Mouse (Mus musculus): ENCODE measurements around the gene Cers6. TPM values are rescaled to one million over a fixed set of nuclear protein-coding genes. Genes with fewer than 3 reads are reported as not detected.

Cers6 gene
- polyA plus RNA-seq, 1 experiment from 2014 or later: 55.3 TPM

DNA sequence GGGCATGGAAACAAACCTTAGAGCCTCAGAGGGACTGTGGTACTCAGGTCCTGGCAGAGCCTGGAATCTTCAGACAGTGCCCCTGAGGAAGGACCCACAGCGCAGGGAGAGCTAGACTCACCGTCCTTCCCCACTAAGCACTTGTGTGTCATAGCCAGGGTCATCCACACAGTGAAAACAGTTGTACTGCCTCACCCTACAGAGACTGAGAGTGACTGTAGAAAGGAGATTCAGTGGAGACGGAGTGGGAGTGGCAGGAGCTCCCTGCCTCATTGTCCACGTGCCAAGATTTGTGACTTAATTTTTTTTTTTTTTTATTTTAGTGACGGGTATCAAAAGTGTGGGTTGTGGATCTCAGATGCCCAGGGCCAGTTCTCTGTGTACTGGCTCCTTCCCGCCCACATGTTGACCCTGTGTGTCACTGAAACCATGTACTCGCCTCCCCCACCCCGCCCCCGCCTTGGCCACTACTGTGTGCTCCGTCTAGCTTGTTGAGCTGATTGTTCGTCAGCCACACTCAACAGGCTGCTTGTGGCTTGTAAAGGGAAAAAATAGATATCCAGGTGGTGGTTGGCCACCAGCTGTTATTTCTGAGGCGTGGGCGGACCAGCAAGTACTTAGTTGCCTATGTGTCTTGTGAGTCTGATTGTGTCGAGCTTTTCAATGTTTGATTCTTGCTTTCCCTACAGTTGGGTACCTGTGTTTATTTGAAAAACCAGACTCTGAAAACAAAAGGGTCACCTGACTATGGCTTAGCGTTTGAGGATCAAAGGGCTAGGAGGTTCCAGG is 12.6 kb downstream of the Cers6 start:
- Histone ChIP-seq H3K9me3 (replicated peaks; ENCODE audit: control insufficient read depth, low read length, poor library complexity, severe bottlenecking) (no peaks in the 10 kb centered on the region), H3K36me3 (ENCODE audit: control insufficient read depth, insufficient read depth, low read length) (no peaks in the 10 kb centered on the region; the same call in 1 of the 2 replicates), H3K4me1 (ENCODE audit: control insufficient read depth, insufficient read depth, low read length) (0 out of 2 replicates have a peak, but pooled peaks cover 2% of the 10 kb centered on the region), H3K9ac (ENCODE audit: low read depth, low read length) (no peak overlapping the region), H3K27ac (ENCODE audit: low read length) (no peak overlapping the region), H3K27me3 (ENCODE audit: control insufficient read depth, insufficient read depth, low read depth, low read length) (no peaks in the 10 kb centered on the region), H3K4me2 (ENCODE audit: low read length) (no peak overlapping the region), H3K4me3 (ENCODE audit: low read depth, low read length) (no peak overlapping the region)
- WGBS: 67% methylated on average over 15 of the region's 15 CpGs
- ATAC-seq: no peak; the same call in 1 of the 2 replicates

DNA sequence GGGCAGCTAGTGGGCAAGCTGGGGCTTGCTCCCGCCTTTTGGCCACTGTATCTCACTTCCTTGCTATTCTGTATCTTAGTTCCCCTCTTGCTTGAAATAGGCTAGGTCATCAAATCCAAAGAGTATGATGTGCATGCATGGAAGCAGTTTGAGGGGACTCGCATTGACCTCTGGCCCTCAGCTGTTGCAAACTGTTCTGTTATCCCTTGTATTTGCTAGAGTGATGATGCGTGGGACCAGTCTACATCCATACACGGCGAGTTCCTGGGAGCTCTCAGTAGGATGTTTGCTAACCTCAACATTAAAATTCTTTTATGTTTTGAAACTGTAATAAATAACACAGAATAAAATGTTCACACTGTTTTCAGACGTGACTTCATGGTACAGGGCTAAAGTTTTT is 13.3 kb downstream of the Cers6 start:
- H3K4me3 ChIP-seq (ENCODE audit: low read depth, low read length): no peak overlapping the region
- no peaks in the 10 kb centered on the region for H3K27me3 ChIP-seq (ENCODE audit: control insufficient read depth, insufficient read depth, low read depth, low read length)
- H3K9ac ChIP-seq (ENCODE audit: low read depth, low read length): no peak overlapping the region
- H3K9me3 ChIP-seq (replicated peaks; ENCODE audit: control insufficient read depth, low read length, poor library complexity, severe bottlenecking): no peaks in the 10 kb centered on the region
- no peak overlapping the region for H3K4me2 ChIP-seq (ENCODE audit: low read length)
- no peak for ATAC-seq
- H3K27ac ChIP-seq (ENCODE audit: low read length): no peak overlapping the region
- 0 out of 2 replicates have a peak, but pooled peaks cover 2% of the 10 kb centered on the region for H3K4me1 ChIP-seq (ENCODE audit: control insufficient read depth, insufficient read depth, low read length)
- no peaks in the 10 kb centered on the region; the same call in 1 of the 2 replicates for H3K36me3 ChIP-seq (ENCODE audit: control insufficient read depth, insufficient read depth, low read length)
- WGBS: 91% methylated on average over 6 of the region's 6 CpGs

DNA sequence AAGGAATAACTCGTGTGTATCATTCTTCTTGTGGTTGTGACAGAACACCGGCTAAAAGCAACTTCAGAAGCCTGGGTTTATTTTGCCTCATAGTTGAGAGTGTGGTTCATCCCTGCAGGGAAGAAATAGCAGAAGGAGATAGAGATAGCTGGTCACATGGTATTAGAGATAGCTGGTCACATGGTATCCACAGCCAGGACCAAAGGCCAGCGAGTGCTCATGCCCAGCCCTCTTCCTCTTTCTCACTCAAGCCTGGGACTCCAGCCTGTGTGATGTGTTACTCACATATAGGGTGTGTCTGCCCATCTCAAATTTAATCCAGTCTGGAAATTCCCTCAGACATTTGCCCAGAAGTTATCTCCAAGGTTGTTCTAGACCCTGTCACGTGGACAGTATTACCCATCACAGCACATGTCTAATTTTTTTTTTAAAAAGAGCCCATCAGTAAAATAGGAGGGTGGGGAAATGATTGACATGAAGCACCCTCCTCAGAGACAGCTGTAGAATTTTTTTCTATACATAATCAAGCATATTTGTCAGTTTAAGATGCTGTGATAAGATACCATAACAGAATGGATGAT is 17.9 kb downstream of the Cers6 start:
- Histone ChIP-seq H3K4me1 (ENCODE audit: control insufficient read depth, insufficient read depth, low read length) (no peaks in the 10 kb centered on the region), H3K9ac (ENCODE audit: low read depth, low read length) (no peak overlapping the region), H3K9me3 (replicated peaks; ENCODE audit: control insufficient read depth, low read length, poor library complexity, severe bottlenecking) (no peaks in the 10 kb centered on the region), H3K36me3 (ENCODE audit: control insufficient read depth, insufficient read depth, low read length) (no peaks in the 10 kb centered on the region; the same call in 1 of the 2 replicates), H3K4me3 (ENCODE audit: low read depth, low read length) (no peak overlapping the region), H3K4me2 (ENCODE audit: low read length) (no peak overlapping the region), H3K27me3 (ENCODE audit: control insufficient read depth, insufficient read depth, low read depth, low read length) (no peaks in the 10 kb centered on the region), H3K27ac (ENCODE audit: low read length) (no peak overlapping the region)
- no peak for ATAC-seq
- WGBS: 95% methylated on average over 4 of the region's 4 CpGs

DNA sequence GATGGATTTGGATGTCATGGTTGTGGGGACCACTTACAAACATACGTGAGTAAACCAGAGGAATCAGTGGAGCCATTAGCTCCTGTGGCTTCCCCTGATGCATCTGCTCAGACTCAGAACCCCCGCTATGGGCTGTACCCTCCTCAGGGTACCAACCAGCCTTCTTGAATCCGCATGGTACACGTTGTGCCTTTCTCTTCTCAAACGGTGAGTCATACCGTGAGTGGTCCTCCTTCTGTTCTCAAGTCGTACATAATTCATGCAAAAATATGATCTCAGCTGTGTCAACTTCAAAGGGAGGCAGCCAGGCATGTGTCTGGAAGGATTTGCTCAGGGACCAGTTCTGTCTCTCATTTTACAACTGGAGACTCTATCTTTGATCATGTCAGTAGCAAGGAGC is 23.3 kb downstream of the Cers6 start:
- H3K4me2 ChIP-seq (ENCODE audit: low read length): no peak overlapping the region
- H3K27ac ChIP-seq (ENCODE audit: low read length): no peak overlapping the region
- H3K9ac ChIP-seq (ENCODE audit: low read depth, low read length): no peak overlapping the region
- no peaks in the 10 kb centered on the region for H3K9me3 ChIP-seq (replicated peaks; ENCODE audit: control insufficient read depth, low read length, poor library complexity, severe bottlenecking)
- WGBS: 56% methylated on average over 7 of the region's 7 CpGs
- 0 out of 2 replicates have a peak, but pooled peaks have one; percentile 21 for ATAC-seq
- H3K27me3 ChIP-seq (ENCODE audit: control insufficient read depth, insufficient read depth, low read depth, low read length): no peaks in the 10 kb centered on the region
- H3K36me3 ChIP-seq (ENCODE audit: control insufficient read depth, insufficient read depth, low read length): no peaks in the 10 kb centered on the region
- H3K4me3 ChIP-seq (ENCODE audit: low read depth, low read length): no peak overlapping the region
- H3K4me1 ChIP-seq (ENCODE audit: control insufficient read depth, insufficient read depth, low read length): 0 out of 2 replicates have a peak, but pooled peaks cover 4% of the 10 kb centered on the region

DNA sequence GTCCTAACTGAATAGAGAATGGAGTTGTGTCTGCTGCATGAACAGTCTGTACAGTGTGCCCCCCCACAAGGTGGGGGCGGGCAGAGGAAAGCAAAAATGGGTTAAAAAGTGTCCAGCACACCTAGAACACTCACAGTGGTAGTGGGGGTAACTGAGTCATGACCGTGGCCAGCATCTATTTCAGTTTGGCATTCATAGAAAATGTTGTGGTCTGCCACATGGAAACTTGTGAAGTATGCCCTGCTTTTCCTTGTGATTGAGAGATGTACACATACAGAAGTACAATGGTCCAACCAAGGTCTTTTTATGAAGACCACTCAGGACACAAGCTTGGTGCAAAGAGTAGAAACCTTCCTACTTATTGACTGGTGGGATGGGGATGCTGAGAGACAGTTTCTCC is 24.0 kb downstream of the Cers6 start:
- H3K4me3 ChIP-seq (ENCODE audit: low read depth, low read length): no peak overlapping the region
- ATAC-seq: no peak
- H3K4me1 ChIP-seq (ENCODE audit: control insufficient read depth, insufficient read depth, low read length): 0 out of 2 replicates have a peak, but pooled peaks cover 4% of the 10 kb centered on the region
- no peaks in the 10 kb centered on the region for H3K27me3 ChIP-seq (ENCODE audit: control insufficient read depth, insufficient read depth, low read depth, low read length)
- H3K9ac ChIP-seq (ENCODE audit: low read depth, low read length): no peak overlapping the region
- H3K36me3 ChIP-seq (ENCODE audit: control insufficient read depth, insufficient read depth, low read length): no peaks in the 10 kb centered on the region
- H3K9me3 ChIP-seq (replicated peaks; ENCODE audit: control insufficient read depth, low read length, poor library complexity, severe bottlenecking): no peaks in the 10 kb centered on the region
- no peak overlapping the region for H3K27ac ChIP-seq (ENCODE audit: low read length)
- whole genome bisulfite sequencing: 97% methylated on average over 2 of the region's 2 CpGs
- H3K4me2 ChIP-seq (ENCODE audit: low read length): no peak overlapping the region

DNA sequence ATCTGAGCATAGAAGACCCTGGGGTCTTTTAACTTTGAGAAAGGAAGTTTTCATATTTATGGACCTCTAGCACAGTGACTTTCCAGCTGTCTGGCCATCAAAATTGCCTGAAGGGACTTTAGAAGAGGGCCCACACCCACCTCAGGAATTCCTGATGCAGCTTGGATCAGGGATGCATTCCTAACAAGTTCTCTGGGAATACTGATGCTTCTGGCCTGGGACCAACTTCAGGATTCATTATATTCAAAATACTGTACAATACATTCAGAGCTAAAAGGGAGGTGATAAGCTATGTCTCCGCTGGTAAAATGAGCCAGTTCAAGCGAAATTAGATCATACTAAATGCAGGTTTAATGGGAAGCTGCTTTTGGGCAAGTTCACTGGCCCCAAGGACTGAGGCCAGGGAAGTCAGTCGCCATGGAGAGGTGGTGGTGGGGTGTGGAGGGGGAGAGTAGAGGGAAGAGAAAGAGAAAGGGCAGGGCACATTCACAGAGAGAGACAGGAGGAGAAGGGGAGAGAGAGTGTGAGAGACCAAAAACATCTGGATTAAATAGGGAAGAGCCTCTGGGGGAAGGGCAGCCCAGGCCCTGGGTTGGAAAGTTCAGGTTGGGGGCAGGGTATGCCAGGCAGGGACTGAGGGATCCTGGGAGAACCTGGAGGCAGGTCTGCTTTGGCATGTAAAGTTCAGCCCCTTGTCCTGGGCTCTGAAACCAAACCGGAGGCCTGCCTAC is 24.7 kb downstream of the Cers6 start:
- no peak overlapping the region for H3K4me3 ChIP-seq (ENCODE audit: low read depth, low read length)
- no peak overlapping the region for H3K4me2 ChIP-seq (ENCODE audit: low read length)
- no peaks in the 10 kb centered on the region for H3K9me3 ChIP-seq (replicated peaks; ENCODE audit: control insufficient read depth, low read length, poor library complexity, severe bottlenecking)
- no peak for ATAC-seq
- 0 out of 2 replicates have a peak, but pooled peaks cover 4% of the 10 kb centered on the region for H3K4me1 ChIP-seq (ENCODE audit: control insufficient read depth, insufficient read depth, low read length)
- no peak overlapping the region for H3K27ac ChIP-seq (ENCODE audit: low read length)
- H3K36me3 ChIP-seq (ENCODE audit: control insufficient read depth, insufficient read depth, low read length): no peaks in the 10 kb centered on the region
- 42% methylated on average over 4 of the region's 4 CpGs for WGBS
- H3K27me3 ChIP-seq (ENCODE audit: control insufficient read depth, insufficient read depth, low read depth, low read length): no peaks in the 10 kb centered on the region
- H3K9ac ChIP-seq (ENCODE audit: low read depth, low read length): no peak overlapping the region

DNA sequence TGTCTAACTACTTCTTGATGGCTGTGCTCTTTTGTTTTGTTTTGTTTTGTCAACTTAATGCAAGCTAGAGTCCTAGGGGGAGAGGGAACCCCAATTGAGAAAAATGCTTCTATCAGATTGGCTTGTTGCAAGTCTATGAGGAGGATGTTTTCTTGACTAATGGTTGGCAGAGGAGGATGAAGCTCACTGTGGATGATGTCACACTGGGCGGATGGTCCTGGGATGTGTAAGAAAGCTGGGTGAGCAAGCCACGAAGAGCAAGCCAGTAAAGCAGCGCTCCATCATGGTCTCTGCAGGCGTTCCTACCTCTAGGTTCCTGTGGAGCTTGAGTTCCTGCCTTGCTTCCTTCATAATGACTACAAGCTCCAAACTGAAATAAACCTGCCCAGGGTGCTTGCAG is 25.4 kb downstream of the Cers6 start:
- Histone ChIP-seq H3K9me3 (replicated peaks; ENCODE audit: control insufficient read depth, low read length, poor library complexity, severe bottlenecking) (no peaks in the 10 kb centered on the region), H3K27me3 (ENCODE audit: control insufficient read depth, insufficient read depth, low read depth, low read length) (no peaks in the 10 kb centered on the region), H3K36me3 (ENCODE audit: control insufficient read depth, insufficient read depth, low read length) (no peaks in the 10 kb centered on the region), H3K4me1 (ENCODE audit: control insufficient read depth, insufficient read depth, low read length) (0 out of 2 replicates have a peak, but pooled peaks cover 4% of the 10 kb centered on the region), H3K27ac (ENCODE audit: low read length) (no peak overlapping the region), H3K4me2 (ENCODE audit: low read length) (no peak overlapping the region), H3K4me3 (ENCODE audit: low read depth, low read length) (no peak overlapping the region), H3K9ac (ENCODE audit: low read depth, low read length) (no peak overlapping the region)
- no peak for ATAC-seq
- WGBS: 89% methylated on average over 4 of the region's 4 CpGs

DNA sequence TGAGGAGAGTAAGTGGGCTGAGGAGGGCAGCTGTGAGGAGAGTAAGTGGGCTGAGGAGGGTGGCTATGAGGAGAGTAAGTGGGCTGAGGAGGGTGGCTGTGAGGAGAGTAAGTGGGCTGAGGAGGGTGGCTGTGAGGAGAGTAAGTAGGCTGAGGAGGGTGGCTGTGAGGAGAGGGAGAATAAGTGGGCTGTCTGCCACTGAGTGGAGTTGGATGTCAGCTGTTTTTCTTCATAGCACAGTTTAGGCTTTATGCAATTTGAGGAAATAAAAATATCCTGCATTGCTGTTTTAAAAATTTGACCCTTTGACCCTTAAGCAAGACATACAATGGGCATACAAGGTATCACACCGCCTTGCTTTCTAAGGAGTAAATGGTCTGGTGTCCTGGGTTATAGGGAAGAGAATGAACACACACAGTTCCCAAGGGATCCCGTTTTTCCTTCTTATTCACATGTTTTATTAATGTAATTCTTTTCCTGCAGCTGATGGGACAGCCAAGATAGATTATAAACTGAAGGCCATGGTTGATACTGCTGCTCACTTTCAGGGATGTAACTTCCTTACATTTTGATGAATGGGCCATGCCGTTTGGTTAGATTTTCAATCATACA is 27.0 kb downstream of the Cers6 start:
- H3K27ac ChIP-seq (ENCODE audit: low read length): no peak overlapping the region
- H3K9ac ChIP-seq (ENCODE audit: low read depth, low read length): no peak overlapping the region
- no peaks in the 10 kb centered on the region for H3K9me3 ChIP-seq (replicated peaks; ENCODE audit: control insufficient read depth, low read length, poor library complexity, severe bottlenecking)
- no peaks in the 10 kb centered on the region for H3K27me3 ChIP-seq (ENCODE audit: control insufficient read depth, insufficient read depth, low read depth, low read length)
- WGBS: 60% methylated on average over 3 of the region's 3 CpGs
- ATAC-seq: no peak
- H3K4me2 ChIP-seq (ENCODE audit: low read length): no peak overlapping the region
- no peaks in the 10 kb centered on the region for H3K36me3 ChIP-seq (ENCODE audit: control insufficient read depth, insufficient read depth, low read length)
- no peak overlapping the region for H3K4me3 ChIP-seq (ENCODE audit: low read depth, low read length)
- 0 out of 2 replicates have a peak, but pooled peaks cover 4% of the 10 kb centered on the region for H3K4me1 ChIP-seq (ENCODE audit: control insufficient read depth, insufficient read depth, low read length)
